Mouse (Mus musculus) cerebellum, adult 9-11 months (tissue): ENCODE results near the gene Psma6.
"Not testable (repeated sequence)": the region's sequence is repeated elsewhere in the genome, so short reads cannot be mapped to it uniquely, and the experiment has no call there.

ENCODE experiments used
- DNase-seq: peaks from one replicate; pipeline ENCODE4 v3.0.0; 2022

Gene Psma6

DNA sequence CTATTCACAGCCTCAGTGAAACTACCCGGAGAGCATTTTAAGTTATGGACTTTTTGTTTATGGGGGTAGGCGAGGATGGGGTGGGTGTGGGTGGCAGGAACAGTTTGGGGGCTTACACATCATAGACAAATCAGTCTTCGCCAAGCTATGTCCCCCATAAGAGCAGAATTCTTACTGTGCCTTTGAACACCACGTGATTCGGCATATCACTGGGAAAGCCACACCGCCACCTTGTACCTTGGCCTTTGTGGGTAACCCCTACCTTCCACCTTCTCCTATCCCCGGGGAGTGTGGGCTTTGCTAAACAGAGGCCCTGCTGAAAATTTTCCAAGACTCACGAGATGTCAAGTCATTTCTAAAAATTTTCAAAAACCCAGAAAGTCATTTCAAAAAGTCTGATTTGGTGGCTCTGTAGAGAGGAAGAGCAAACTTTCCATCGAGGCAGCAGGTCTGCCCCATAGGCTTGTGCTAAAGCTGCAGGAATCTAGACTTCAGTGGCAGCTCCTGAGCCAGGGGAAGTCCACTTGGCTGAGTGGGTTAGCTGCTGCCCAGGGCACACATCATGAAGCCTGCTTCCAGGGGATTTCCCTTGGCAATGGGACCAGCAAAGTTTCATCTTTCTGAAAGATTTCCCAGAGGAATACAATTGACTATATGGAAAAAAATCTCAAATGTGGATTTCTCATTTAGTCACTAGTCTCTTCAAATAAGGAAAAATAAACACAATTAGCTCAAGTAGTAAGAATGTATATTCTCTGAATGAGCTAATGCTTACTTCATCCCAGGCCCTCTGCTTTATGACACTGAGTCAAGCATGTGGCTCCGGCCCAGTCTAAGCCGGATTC, 8.9 kb downstream of the Psma6 start:
- no peak for DNase-seq

DNA sequence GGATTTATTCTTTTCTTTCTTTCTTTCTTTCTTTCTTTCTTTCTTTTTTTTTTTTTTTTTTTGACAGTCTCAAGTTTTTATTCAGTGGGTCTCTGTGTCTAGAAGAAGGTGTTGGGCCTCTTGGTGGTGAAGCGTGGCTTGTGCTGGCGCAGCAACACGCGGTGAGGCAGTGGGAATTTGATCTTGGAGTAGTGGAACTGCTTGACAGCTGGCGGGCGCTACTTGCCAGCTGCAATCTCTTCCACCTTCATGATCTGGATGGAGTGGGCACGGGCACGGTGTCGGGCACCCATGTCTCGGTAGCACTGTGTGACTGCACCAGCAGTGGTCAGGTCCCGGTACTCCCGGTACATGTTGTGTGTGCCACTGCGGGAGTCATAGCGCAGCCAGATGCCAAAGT, 11.6 kb downstream of the Psma6 start:
- DNase-seq = not testable (repeated sequence)

DNA sequence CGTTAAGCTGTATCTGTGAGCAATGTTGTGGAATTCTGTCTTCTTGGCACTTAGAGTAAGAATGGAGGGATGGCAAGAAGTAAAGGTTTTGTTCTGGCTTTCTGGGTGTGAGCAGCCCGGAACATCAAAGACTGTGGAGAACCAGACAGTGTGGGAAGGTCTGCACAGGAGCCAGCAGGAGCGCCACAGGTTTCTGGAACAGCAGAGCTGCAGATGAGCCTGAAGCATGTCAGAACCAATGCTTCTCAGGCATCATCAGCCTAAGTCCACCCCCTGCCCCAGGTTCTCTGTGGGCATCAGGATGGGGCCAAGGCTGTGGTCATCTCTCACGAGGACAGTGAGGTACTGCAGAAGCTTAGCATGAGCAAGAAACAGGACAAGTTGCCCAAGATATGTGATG, 12.5 kb downstream of the Psma6 start:
- peak; percentile 22 for DNase-seq

DNA sequence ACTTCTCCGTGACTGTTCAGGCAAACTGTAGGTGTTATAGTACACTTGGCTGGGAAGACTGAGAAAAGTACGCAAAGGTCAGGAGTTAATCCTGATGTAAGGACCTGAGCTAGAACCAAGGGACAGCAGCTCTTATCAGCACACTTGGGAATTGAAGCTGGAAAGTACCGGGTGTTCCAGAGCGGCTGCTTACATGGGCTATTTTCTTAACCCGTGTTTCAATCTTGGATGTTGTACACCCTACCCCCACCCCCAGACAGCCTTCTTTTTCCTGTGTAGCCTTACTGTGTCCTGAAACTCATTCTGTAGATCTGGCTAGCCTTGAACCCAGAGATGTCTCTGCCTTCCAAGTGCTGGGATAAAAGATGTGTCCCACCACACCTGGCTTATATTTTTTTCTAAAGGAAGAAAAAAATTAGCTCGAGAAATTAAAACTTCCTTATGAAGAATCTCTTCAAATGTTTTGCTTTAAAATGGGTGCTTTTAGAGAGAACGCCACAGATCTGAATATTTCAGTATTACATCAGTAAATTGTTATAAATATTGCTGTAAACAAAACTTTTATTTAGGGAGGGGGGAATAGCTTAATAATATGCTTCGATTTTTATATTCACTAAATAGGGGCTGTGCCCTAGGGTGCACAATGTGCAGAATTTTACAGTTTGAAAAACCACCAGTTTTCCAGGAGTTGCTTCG, 13.7 kb downstream of the Psma6 start:
- no peak for DNase-seq

DNA sequence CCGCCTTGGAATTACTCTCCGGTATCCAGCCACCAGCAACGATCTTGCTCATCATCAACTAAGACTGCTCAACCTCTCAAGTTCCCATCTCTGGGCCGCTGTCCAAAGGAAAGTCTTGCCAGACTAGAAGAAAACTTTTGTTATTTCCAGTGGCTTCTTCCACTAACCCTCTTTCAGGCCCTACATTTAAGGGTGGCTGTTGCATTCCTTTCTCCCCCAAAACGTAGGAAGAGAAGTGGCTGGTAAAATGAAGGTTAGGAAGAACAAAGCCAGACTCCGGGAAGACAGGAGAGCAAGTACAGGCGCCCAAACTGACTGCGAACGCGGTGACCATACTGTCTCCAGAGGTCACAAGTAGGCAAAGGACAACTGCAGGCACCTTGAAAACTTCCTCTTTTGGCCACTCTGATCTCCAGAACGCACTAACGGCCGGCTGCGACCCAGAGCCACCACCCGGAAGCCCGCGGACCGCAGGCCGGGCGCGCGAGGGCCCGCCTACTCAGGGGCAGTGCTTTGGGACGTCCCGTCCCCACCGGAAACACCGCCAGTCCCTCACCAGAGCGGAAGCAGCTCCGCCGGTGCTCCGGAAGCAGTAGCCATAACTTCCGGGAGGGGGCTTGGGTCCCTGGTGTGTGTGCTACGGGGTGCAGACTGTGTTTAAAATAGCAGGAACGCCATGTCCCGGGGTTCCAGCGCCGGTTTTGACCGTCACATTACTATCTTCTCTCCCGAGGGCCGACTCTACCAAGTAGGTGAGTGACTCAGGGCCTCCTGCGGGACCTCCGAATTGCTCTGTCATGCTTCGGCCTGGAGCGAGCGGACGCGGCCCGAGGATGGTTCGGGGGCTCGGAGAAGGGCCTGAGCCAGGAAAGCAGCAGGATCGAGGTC, 14.5 kb downstream of the Psma6 start:
- DNase-seq = peak; percentile 90

DNA sequence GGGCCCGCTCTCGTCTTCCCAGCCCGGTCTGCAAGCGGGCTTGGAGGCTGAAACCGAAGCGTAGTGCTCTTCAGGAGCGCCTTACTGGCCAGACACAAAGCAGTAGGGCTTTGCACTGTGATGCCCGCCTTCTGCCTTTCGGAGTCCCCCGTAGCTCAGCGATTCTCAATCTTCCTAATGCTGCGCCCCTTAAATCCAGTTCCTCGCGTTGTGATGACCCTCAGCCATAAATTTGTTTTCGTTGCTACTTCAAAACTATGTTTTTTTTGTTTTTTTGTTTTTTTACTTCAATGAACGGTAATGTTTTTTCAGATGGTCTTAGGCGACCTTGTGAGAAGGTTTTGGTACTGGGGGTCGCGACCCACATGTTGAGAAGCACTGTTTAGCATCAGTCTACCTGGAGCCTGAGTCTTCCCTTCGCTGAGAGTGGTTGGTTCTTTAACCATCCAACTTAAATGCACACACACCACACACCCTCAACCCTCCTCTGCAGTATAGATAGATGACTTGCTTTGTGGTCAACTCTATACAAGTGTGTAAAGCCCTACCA, 15.2 kb downstream of the Psma6 start:
- no peak for DNase-seq

DNA sequence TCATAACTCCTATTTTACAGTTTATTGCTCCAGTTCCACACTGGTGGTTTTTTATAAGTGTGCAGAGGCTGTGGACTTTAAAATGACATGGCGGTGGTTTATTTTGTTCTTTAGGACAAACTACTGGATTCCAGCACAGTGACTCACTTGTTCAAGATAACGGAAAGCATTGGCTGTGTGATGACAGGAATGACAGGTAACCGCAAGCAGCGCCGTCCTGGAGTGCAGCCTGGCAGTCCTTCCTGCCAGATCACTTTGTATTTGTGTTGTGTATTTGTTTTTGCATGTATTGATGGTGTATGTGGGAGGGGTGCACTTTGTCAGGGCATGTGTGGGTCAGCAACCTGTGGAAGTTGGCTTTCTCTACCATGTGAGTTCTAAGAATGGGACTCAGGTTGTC, 23.9 kb downstream of the Psma6 start:
- no peak for DNase-seq

DNA sequence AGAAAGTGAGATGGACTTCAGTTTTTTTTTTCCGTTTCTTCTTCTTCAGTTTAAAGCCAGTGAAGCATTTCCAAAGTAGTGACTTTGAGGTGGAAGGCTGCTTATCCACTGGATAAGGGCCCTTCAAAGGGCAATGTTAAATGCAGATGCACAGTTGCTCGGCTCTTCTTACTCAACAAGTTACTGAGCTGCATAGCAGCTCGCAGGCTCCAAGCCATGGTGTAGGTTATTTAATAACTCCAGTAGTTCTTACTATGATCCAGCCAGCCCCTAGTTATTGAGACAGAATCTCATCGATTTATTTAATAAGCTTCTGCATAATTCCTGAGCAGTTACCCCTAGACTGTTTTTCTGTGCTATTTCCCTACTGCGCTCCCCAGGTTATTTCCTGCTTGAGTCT, 31.2 kb downstream of the Psma6 start:
- DNase-seq = no peak

DNA sequence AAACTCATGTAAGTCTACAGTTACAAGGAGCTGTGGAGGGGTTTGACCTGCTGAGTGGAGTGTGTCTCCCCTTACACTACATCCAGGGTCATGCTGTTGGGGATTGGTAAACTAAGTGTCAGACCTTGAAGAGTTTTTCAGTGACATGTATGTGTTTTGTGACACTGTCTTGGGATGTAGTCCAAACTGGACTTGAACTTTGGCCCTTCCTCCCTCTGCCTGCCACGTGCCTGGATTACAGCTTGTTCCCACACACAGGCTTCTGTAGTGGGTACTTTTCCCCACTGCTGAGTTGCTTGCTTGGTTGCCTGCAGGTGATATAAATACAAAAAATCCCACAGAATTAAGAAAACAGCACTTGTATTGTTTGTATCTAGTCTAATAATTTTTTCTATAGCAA, 31.7 kb downstream of the Psma6 start:
- no peak for DNase-seq

DNA sequence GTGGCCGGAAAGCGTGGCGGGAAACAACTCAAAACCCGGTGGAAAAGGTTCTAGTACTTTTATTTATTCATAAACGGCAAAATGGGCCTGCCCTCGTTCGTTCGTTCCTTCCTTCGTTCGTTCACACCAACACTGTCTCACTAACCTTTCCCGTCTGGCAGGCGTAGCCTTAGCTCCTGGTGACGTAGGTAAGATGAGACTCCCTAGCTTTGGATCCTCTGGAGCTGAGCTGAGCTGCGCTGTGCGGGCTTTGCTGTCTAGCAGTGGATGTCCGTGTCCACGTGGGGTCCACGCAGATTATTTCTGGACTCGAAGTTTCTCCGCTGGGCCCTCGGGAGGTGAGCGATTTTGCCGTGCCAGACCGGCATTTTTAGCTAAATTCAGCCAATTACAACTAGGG, 36.2 kb downstream of the Psma6 start:
- no peak for DNase-seq

DNA sequence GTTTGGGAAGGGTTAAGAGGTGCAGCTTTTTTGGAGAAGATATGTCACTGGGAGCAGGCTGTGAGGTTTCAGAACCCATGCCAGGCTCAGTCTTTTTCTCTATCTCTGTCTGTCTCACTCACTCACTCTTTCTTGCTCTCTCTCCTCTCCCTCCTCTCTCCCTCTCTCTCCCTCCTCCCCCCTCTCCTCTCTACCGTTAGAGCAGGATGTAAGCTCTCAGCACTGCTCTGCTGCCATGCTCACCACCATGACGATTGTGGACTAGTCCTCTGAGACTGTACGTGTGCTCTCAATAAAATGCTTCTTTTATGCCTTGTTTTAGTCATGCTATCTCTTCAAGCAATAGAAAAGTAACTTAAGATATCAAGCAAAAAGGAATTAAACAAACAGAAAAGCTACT, 38.0 kb downstream of the Psma6 start:
- no peak for DNase-seq

DNA sequence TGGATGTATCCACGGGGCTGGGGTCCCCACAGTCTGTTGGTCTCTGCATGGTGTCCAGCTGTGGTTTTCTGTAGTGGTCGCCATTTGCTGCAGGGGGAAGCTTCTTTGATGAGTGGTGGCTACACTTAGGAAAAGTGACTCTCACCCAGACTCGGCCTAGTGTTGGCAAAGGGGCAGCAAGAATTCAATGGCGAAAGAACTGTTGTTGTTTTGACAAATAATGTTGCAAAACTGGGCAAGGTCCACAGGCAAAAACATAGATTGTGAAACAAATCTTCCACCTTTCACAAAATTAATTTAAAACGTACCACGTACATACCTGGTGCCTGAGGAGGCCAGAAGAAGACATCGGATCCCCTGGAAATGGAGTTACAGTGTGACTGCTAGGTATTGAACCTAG, 42.3 kb downstream of the Psma6 start:
- DNase-seq = no peak

DNA sequence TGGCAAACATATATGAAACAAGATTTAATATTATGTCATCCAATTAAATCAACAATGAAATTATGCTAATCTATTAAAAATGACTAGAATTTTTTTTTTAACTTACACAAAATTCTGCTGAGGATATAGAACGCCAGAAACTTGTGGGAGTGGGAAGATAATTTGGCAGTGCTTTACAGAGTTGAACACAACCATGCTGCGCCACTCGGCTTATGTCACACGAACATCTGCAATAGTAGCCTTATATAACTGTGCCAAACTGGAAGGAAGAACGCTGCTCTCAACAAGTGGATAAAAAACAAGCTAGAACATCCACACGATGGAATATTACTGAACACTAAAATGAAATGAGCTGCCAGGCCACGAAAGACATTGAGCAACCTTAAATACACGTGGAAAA, 45.2 kb downstream of the Psma6 start:
- no peak for DNase-seq

DNA sequence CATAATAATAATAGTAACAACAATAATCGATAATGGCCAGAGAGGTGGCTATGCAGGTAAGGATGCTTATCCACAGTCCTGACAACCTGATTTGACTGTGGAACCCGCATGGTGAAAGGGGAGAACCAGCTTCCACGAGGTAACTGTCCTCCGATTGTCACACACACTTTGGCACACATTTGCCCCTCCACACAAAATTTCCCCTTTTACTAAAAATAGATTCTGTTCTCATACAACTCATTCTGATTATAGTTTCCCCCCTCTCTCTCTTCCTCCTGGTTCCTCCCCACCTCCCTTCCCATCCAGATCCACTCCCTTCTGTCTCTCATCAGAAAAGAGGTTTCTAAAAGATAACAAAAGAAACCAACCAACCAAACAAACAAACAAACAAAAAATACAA, 45.9 kb downstream of the Psma6 start:
- DNase-seq = no peak

DNA sequence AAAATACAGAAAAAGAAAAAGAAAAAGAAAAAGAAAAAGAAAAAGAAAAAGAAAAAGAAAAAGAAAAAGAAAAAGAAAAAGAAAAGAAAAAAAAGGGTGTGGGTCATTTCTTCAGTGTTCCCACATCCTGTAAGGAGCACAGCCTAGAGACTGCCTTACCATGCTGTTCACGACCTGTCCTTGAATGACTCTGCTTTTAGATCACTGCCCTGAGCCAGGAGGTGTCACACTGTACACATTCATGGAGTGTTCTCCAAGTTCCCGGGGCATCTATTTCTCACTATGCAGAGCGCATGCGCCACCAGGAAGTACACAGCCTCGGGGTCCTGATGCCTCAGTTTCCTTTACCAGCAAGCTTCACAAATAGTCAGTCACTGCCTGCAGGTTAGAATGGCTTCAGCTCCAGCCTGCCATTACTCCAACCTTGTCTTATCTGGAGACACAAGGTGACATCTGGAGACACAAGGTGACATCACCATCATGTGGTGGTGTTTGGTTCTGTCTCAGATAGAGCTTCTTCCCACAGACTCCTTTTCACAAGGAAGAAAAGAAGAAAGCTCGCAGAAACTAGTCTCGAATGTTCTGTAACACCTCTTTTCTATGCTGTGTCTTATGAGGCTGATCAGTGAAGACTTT, 48.4 kb downstream of the Psma6 start:
- no peak for DNase-seq

DNA sequence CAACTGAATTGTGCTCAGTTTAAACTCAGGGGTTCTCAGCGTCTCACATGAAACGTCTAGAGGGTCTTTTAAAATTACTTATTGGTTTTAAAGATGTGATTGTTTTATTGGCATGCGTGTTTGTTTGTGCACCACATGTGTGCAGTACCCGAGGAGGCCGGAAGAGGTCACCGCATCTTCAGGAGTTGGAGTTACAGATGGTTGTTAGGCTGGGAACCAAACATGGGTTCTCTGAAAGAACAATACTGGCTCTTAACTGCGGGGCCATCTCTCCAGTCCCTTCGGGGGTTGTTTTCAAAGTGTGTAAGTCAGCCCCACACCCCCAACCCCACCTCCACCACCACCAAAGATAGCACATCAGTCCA, 48.9 kb downstream of the Psma6 start:
- no peak for DNase-seq

DNA sequence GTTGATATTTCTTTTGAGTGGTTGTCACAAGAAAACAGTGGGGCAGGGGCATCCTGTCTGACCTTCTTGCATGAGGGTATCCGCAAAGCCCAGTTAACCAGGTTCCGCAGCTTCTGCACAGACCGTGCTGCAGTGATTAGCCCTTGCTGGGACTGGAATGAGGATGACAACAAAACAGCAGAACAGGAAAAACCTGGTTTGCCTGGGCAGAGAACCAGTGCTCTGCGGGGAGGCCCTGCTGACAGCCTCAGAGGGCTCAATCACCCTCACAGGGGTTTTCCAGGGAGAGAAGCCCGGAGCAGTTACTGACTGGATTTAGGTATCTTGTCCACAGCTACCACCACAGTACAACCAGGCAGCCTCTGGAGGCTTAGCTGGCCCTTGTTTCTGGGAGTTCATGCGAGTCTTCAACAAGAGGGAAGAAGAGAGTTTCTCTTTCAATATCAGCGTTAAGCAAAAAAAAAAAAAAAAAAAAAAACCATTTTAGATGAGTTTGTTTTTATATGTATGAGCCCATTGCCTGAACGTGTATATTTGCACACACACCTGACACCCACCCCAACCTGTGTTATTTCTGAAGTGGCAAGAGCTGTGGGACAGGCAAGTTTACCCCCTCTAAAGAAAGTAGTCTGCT, 49.9 kb downstream of the Psma6 start:
- DNase-seq = no peak

DNA sequence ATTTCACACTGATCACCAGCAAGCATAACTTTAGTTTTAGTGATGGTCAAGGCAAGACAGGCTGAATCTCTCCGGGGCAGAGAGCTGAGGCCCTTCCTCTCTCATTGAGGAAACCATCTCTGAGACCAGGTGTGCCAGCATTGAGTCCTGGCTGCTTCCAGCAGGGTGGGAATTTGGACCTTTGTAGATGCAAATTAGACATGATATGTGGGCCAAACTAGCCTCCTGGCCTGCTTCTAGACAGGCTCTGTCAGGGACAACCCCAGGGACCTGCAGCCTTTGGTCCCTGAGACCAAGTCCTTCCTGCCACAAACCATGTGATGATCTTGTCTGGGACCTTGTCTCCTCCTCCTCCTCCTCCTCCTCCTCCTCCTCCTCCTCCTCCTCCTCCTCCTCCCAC, 51.1 kb downstream of the Psma6 start:
- DNase-seq = no peak

DNA sequence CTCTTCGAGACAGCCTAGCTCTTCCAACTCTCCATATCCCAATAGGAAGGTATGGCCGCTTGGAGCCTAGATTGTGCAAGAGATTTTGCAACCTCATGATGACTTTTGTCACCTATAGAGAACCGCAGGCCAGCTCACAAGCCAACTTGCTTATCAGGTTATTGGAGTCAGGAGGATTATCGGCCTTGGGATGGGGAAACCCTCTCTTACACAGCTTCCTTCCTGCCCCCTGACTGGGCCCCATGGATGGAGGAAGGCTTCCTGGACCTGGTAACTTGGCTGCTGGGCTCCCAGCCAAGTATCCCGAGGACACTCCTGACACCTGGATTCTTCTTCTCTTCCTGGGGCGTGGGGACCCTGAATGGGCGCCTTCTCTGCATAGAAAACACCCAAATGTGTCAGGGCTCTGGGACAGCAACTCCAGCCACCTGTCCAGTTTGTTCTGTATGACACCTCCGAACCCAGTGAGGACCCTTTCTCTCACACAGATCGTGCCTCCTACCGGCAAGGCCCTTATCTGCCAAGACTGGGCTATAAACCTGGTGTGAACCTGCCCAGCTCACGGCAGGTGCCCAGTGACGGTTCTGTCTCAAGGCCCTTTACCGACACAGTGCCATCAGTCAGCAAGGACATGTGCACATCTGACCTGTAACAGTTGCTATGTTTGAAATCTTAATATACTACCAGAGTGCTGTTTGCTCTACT, 53.3 kb downstream of the Psma6 start:
- DNase-seq = no peak

DNA sequence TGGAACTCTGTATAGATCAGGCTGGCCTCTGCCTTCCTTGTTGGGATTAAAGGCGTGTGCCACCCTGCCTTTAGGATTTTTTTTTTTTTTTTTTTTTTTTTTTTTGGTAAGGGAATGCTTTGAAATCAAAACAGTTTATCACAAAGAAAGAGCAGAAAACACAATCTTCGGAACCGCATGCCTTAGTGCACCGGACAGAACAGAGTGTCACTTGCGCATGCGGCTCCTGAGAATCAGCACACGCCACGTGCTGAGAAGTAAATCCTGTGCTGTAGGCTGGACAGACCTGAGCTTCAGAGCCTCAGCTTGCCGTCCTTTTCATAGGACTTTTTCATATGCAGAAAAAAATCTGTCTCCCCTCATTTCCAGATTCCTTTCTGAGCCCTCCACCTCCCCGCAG, 54.0 kb downstream of the Psma6 start:
- no peak for DNase-seq

DNA sequence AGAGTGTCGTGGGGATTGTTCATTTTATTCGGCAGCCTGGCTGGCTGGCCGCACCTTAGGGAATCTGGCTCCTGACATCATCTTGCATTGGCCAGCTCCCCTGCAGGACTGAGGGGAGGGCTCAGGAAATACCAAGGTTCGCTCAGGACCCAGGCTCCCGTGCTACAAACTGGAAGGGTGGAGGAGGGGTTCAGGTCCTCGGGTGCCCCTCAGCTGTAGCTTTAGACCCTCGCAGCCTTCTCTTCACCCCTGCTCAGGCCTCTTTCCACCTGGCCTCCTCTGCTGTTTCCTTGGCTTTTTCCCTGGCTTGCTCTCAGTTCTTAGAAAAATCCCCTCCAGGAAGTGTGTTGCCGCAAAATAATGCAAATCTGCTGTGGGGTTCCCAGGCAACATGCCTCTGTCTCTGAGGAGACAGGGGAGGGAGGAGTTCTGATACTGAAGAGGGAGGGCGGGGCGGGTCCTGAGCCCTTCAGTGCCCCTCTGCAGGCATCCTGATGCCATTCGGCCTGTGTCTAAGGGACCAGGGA, 54.7 kb downstream of the Psma6 start:
- no peak for DNase-seq
